Mouse (Mus musculus): ENCODE measurements at regions not wholly inside any gene's neighbourhood (a gene's known extent, or its start where the extent isn't known, plus 50 kb on each side); places are given as distances from the start of the nearest gene placed in this dataset.
A peak's percentile ranks its signal among the peaks of the same experiment; 100 is the strongest.

DNA sequence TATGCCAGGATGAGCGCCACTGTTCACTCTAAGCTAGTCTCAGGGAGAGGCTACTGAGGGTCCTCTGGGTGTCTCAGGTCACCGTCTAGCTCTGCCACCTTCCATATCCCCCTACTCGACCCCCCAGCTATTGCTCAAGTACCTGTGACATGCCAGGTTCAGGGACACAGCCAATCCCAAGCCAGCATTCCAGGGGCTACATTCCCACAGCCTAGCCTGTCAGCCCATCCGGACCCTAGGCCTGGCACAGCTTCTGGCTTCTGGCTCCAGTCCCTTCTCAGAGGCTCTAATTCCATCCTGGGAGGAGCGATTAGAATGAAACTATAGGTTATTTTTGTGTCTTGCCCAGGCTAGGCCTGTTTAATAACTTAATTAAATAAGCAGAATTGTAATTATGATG is 105.2 kb downstream of the 1810010D01Rik start:
- no peak for DNase-seq

DNA sequence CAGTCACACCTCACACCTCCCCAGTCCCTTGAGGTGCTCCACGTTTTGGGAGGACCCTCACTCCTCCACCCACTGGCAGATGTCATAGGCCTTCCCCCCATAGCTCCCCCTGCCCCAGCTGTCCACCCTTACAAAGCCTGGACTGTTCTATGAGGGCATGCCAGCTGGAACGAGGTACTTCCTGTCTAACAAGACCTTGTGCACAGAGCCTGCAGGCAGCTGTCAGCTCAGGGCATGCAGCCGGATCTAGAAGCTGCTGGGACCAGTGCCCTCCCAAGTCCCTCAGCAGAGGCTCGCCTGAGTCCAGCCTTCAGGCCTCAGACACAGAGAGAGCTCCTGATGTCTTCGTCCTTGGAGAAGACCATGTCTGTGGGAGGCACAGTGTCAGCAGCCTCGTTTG is 105.7 kb downstream of the 1810010D01Rik start:
- no peak for DNase-seq

- DNase-seq: peak; percentile 25
Measured at GRCm38 (mm10) chr7:145098335-145098734, 109.6 kb downstream of the 1810010D01Rik start.

DNA sequence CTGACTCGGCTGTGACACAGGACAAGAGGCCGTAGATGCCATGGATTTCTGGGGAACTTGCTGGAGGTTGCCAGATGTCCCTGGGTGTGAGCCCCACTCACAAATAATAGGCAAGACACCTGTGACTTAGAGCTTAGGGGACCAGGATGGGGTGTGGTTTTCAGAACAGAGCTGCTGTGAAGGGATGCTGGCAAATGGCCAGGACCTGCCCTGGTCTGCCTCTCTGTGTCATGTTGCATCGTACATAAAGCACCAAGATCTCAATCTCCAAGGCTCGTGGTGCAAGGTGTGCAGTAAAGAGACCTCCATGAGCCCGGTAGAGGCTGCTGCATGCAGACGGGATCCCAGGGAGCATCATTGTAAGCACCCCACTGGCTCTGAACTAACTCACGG is 113.8 kb downstream of the 1810010D01Rik start:
- no peak for DNase-seq

DNA sequence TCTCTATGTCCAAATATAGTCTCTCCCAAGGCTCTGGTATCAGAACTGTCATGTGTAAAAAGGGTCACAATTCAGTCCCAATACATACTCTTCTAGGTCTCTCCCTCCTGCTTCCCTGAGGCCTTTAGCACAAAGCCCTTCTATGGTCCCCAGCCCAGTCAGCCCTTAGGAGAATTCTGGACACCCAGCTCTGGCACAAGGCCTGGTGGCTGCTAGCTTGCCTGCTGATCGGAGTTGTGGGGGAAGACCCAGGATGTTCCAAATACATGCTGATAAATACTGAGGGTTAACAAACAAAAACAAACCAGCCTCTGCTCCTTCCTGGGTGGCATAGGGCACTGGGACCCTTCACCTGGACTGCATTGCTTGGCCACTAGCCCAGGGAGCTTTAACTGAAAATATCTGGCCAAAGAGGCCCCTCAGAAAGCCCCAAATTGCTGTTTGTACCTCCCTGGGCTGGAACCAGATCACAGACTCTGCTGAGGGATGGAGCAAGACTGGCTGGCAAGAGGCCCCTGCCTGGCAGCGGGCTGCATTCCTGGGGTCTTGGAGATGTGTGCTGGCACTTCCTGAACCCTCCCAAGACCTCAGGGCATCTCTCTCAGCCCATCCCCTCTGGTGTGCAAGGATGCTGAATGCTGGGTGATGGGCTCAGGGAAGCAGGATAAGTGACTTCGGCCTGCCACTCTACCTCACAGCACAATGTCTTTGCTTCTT is 114.3 kb downstream of the 1810010D01Rik start:
- DNase-seq: no peak

DNA sequence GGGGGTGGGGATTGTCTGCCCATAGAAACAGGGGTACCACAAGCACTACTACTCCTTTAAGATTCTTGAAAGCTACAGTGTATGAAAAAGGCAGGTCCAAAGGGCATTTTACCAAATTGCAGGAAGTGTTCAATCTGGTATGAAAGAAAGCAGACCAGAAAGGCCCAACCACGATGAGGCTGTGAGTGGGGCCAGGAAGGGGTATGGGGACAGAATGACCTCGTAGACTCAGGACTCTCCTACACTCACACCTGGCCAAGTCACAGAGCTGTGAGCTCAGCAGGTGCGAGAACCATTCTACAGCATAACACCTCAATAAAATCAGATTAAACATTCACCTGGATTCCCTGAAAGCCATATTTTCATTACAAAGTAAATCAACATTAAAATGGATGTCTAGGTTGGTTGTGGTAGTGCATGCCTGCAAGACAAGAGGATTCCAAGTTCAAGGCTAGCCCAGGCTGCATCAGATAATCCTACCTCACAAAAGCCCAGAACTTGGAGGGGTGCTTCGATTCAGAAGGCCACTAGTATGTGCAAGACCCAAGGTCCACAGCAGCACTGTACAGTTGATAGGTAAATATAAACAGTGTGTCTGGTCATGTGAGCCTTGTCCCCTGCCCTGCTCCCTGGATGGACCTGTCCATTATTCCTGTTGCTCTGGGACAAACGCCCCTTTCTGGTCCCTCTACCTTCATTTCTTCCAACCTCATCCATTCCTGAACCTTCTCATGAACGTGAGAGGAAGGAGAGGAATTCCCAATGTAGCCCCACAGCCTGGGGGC is 115.3 kb downstream of the 1810010D01Rik start:
- DNase-seq: no peak

GRCm38 (mm10) chr7:145090849-145091248 is 117.1 kb downstream of the 1810010D01Rik start:
- DNase-seq: no peak

GRCm38 (mm10) chr7:145089315-145089721 is 118.6 kb downstream of the 1810010D01Rik start:
- no peak for DNase-seq

DNA sequence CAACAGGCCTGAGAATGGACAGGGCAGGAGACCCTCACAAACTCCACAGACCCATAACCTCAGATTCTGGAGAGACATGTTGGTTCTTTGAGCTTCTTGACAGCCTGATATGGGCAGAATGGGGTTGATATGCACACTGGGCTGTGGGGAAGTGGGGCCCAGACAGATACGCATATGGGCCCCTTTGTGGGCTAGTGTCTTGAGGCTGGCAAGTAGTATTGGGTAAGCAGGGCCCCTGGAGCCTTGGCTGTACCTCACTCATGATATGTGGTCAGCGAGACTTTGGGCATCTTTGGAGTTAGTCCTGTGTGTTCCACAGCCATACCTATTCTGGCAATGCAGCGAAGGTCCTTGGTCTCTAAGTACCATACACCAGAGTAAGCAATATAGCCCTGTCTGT is 119.3 kb downstream of the 1810010D01Rik start:
- DNase-seq: no peak

- DNase-seq: no peak
Measured at GRCm38 (mm10) chr7:145087790-145088189, 120.1 kb downstream of the 1810010D01Rik start.

- DNase-seq: no peak
Measured at GRCm38 (mm10) chr7:145082917-145083752, 124.8 kb downstream of the 1810010D01Rik start.

DNA sequence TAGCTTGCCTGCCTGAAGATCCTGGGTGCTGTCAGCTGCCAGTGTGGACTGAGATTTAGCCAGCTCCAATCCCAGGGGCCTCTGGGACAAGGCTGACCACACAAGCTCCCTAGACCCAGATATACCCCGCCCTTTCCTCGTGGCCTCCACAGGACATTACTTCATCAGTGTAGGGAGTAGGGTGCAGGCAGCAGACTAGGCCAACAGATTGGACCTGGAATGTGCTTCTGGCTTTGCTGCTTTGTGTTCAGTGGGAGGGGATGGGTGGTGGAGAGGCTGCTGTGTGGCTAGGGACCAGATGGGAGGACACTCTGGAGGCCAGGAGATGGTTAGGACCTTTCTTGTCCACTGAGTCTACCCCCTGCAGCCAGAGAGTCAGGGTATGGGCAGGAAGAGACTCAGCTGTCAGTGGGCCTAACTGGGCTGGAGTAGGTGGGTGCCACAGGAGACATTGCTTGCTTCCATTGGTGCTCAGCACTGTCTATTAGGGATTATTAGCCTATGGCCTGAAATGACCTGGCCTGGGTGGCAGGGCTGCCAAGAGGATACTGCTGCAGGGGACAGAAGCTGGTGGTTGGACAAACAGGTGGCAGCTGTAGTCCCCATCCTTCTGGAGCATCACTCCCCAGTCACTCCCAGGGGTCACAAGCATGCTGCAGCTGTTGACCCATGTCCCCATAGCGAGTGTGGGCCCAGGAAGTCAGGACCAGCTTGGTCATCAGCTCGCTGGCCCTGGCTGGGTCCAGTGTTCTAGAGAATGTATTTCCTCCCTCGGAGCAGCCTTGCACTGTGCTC is 132.5 kb upstream of the Ccnd1 start:
- DNase-seq: no peak

DNA sequence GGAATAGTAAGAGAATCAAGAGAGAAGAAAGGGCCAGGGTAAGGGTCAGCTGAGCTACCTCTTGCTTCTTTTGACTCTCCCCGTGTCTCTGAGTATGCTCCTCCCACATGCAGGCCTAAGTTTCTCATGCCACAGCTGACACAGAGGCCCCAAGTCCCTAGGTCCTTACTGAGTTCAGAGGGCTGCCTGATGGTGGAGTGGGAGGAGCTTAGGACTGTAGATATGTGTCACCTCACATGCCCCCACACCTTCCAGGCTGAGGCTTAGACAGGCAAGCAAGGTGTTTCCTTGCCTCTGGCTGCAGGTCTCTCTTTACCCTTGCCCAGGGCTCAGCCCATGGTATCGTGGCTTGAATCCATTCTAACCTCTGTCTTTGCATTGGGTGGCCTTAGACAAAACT is 131.8 kb upstream of the Ccnd1 start:
- DNase-seq: no peak

DNA sequence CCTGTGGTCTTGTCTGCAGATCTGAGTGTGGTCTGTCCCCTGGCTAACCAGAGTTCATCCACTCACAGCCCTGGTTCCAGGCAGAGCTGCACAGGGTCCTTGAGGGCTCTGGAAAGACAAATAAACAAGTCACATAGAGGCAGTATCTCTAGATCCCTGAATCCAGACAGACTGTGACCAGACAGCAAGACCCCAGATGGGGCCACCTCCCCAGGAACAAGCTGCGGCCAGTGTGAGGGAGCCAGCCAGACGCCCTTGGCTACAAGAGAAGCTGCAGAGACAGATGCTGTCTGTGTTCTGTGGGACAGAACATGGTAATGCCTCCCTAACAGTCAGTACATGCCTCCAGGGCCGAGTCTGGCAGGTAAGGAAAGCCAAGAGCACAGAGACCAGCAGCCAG is 127.6 kb upstream of the Ccnd1 start:
- DNase-seq: no peak

DNA sequence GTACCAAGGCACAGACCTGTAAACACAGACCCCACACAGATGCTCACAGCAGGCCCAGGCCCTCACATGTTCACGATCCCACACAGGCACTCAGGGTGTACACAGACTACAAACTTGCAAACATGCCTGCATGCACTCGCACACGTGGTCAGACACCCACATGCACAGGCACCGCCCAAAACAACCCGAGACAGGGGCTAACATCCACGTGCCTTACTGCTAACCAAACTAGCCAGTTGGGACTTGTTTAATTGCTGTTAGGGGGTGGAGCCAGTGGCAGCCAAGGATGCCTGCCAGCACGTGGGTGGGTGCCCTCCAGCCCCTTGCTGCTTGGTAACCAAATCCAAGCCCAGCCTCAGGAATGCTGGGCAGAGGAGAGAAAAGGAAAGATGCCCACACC is 116.6 kb upstream of the Ccnd1 start:
- DNase-seq: no peak

- no peak for DNase-seq
Measured at GRCm38 (mm10) chr7:145051616-145052015, 111.9 kb upstream of the Ccnd1 start.

DNA sequence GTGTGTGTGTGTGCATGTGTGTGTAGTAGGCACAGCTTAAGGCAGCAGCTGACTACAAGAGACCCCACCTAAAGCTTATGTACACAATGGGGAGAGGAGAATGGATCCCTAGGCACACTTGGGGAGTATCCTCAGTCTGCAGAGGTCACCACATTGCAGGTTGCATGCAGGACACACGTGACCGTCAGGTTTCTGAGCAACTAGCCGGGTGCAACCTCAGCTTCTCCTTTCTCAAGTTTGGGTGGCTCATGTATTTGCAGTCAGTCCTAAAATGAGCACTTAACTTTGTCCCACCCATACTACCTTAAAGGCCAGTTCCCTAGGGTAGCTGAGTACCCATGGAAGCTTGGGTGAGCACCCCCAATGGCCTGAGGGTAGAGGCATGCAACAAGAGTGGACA is 111.0 kb upstream of the Ccnd1 start:
- no peak for DNase-seq

- DNase-seq: no peak
Measured at GRCm38 (mm10) chr7:145048481-145048877, 108.8 kb upstream of the Ccnd1 start.

GRCm38 (mm10) chr7:145047771-145048480 is 108.2 kb upstream of the Ccnd1 start:
- peak; percentile 35 for DNase-seq

DNA sequence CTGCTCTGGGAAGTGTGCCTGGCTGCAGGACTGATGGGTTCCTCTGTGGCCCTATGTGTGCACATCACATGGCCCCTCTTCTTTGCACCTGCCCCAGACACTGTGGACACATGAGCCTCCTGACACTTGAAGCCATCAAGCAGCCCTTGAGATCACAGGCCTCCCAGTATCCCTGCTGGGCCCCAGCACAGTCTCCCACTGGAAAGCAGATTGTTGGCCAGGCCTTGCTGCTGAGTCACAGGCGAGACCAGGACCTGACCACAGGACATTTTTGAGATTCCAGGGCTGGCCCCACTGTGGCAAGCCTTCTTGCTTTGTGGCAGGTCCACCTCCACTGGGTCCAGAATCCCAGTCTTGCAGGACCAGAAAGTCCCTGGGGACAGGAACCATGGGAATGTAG is 105.5 kb upstream of the Ccnd1 start:
- DNase-seq: no peak

GRCm38 (mm10) chr7:145043455-145044149 is 103.9 kb upstream of the Ccnd1 start:
- DNase-seq: peak; percentile 44

Data from liver (tissue).